Mouse (Mus musculus) common myeloid progenitor, adult 5-6 weeks (primary cell): Measurements from ENCODE around the gene Olfr1331. TPM values are rescaled to one million over a fixed set of nuclear protein-coding genes. Genes with fewer than 3 reads are reported as not detected.
"Not testable (repeated sequence)": the region's sequence is repeated elsewhere in the genome, so short reads cannot be mapped to it uniquely, and the experiment has no call there.

ENCODE experiments used
- ATAC-seq: replicated peaks from 2 replicates; pipeline ENCODE4 v1.8.0; 2016; ENCODE audit warnings: low read depth, mild to moderate bottlenecking, moderate TSS enrichment, inconsistent platforms; ENCODE audit not compliant: poor library complexity, severe bottlenecking
- total RNA-seq: library from RNA; stranded (forward); fragments of 200-1000, 187-1606 nt; gene quantifications from 2 replicates; pipeline ENCODE4 v1.2.3, GENCODE M21; 2017

Olfr1331 gene
- not detected in 2 replicates for total RNA-seq

DNA sequence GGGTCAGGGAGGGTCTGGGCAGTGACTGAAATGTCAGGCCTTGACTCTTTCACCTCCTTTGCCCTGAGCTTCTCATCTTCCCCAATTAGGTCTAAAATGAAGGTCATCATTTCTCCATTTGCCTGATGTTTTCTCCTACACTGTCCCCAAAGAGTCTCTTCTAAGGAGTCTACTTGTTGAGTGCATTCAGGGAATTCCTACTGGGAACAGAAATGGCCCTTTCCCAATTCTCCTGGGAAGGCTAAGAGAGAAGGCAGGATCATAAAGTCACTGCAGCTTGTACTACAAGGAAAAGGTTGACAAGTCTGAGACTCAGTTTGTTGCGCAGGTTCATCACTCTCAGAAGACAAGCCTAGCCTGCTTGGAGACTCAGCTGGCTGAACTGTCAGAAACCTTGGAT is at the start of gene Olfr1331:
Gene Olfr1331 (plus strand): TSS at position 301 of the 400 bp plus-strand sequence.
- ATAC-seq, result no peak

DNA sequence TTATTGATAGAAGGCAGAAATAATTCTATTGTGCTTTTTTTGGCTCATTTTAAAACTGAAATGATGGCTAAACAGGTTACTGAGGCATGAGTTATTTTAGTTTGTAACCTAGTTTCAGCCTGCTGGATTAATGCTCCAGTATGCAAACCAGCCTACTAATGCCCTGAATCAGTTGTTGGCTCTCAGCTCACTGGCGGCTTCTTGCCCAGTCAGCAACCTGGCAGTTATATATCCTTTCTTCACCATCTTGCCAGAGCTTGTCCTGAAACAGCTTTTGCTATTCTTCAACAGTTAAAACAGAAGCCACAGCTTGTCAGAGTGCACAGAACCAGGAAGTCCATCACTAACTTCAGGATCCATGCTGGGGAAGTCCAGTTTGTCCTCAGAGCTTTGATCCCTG is 45.5 kb upstream of the Olfr1331 start:
- no peak for ATAC-seq

DNA sequence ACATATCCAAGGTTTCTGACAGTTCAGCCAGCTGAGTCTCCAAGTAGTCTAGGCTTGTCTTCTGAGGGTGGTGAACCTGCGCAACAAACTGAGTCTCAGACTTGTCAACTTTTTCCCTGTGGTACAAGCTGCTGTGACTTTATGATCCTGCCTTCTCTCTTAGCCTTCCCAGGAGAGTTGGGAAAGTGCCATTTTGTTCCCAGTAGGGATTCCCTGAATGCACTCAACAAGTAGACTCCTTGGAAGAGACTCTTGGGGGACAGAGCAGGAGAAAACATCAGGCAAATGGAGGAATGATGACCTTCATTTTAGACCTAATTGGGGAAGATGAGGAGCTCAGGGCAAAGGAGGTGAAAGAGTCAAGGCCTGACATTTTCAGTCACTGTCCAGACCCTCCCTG is 28.3 kb upstream of the Olfr1331 start, which contains the start of gene Olfr1333:
Gene Olfr1333 (minus strand): TSS at position 101 of the 400 bp plus-strand sequence.
- no peak for ATAC-seq

DNA sequence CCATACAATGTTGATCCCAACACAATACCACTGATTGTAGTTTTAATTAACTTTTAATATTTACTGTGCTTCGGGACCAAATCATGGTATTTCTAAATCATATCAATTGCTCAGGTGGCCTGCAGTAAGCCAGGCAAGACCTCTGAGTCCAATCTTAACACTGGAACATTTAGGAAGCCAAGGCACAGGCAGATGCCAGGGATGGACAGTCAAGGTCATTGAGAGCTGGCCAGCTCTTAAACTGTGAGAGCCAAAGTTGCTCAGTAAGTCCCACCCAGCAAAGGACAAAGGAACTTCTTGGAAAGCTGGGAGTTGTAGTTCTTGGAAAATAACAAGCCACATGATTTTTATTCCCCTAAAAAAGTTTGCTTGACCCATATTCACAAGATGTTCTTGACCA is 2.7 kb upstream of the Olfr1331 start:
- ATAC-seq, result no peak

DNA sequence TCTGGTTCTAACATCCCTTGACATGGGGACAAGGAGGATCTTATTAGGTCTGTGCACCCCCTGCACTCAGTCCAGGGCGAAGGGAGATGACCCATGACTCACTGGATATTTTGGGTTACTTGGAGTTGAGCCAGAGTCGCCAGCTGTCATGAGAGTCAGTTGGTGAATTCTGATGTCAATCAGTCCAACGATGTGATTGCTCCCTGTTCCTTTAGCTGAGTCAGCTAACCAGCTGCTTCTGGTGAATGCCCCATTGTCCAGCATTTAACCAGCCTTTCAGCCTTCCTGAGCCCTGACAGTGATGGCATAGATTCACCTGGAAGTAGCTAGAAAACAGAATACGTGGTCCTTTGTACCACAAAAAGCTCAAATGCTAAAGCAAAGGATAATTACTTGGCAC is 1.7 kb upstream of the Olfr1331 start:
- no peak for ATAC-seq

DNA sequence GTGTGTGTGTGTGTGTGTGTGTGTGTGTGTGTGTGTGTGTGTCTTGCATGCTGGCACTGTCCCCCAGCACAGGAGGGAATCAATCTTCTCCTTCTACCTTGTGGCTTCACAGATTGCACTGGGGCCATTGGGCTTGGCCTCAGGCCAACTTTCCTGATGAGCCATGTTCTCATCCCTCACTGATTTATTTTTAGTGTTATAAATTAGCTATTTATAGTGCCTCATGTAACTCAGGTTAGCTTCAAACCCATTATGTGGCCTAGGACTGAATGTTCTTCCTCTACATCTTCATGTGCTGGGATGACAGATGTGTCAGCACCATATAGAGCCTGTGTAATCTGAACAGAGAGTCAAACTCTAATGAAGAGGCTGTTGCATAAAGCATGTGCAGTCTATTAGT is 3.1 kb downstream of the Olfr1331 start:
- ATAC-seq, result no peak

DNA sequence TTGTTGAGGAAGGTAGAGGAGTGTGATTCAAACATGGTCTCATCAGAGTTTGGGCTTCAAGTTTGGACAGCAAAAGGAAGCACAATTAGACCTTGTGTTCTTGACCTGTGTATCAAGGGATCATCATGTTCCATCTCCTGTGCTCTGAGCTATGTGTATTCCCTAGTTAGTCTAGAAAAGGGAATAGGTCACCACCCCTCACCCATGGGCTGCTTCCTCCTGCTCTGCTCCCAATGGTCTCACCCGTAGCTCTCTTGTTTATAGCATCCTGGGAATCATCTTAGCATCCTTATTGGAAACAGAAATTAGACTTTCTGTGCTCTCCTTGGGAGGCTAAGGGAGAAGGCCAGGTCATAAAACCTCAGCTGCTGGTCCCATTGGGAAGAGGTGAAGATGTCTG is 23.8 kb downstream of the Olfr1331 start, which contains the start of gene Olfr1330:
Gene Olfr1330 (plus strand): TSS at position 301 of the 400 bp plus-strand sequence.
- ATAC-seq, result no peak

DNA sequence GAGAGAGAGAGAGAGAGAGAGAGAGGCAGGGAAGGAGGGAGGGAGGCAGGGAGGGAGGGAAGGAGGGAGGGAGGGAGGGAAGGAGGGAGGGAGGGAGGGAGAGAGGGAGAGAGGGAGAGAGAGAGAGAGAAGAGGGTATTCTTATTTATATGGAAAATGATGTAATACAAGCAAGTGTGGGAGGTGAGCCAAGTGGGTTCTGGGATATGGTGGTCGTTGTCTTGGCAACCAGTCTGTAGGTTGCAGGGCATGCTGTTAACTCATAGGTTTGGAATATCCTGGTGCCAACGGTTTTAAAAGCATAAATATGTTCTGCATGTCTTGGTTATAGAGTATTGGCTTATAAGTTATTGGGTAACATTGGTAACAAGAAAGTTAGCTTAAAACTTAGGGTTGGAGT is 37.5 kb downstream of the Olfr1331 start:
- no peak for ATAC-seq

DNA sequence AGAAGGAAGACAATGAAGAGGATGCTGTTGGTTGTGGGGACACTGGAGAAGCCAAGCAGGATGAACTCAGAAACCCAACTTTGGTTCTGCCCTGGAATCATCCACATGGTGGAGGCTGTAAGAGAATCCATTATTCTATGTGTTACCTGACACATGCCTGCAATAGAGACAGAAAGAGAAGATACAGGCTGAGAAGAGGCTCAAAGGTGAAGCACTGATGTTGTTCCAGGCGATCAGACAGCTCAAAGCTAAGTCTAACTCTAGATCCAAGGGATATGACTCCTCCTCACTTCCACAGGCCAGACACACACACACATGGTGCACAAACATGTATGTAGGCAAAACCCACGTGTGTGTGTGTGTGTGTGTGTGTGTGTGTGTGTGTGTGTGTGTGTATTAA is 52.9 kb downstream of the Olfr1331 start, which contains the start of gene Olfr1329:
Gene Olfr1329 (minus strand): TSS at position 101 of the 400 bp plus-strand sequence.
- ATAC-seq, result not testable (repeated sequence)

Other genes starting within 250 kb of the Olfr1331 start
- gene Cfap57, start 243.9 kb upstream of the Olfr1331 start, total RNA-seq, result 0.46 TPM in 1 of 2 replicates, not detected in the other
- 98.3 and 123 TPM in 2 replicates for gene Ebna1bp2, start 243.8 kb upstream of the Olfr1331 start, total RNA-seq
- gene Olfr62, start 205.7 kb upstream of the Olfr1331 start, total RNA-seq, result not detected in 2 replicates
- not detected in 2 replicates for gene Olfr1342, start 171.9 kb upstream of the Olfr1331 start, total RNA-seq
- not detected in 2 replicates for gene Olfr1341, start 161.1 kb upstream of the Olfr1331 start, total RNA-seq
- not detected in 2 replicates for gene Olfr1340, start 144.5 kb upstream of the Olfr1331 start, total RNA-seq
- gene Olfr1339, start 132.5 kb upstream of the Olfr1331 start, total RNA-seq, result not detected in 2 replicates
- not detected in 2 replicates for gene Olfr1338, start 105.9 kb upstream of the Olfr1331 start, total RNA-seq
- gene Olfr1337, start 82.1 kb upstream of the Olfr1331 start, total RNA-seq, result not detected in 2 replicates
- not detected in 2 replicates for gene Olfr1335, start 54.7 kb upstream of the Olfr1331 start, total RNA-seq
- gene Olfr1333, start 28.4 kb upstream of the Olfr1331 start, total RNA-seq, result not detected in 2 replicates
- gene Olfr1330, start 23.9 kb downstream of the Olfr1331 start, total RNA-seq, result not detected in 2 replicates
- not detected in 2 replicates for gene Olfr1329, start 52.8 kb downstream of the Olfr1331 start, total RNA-seq
- gene Olfr1328, start 74.0 kb downstream of the Olfr1331 start, total RNA-seq, result not detected in 2 replicates
- not detected in 2 replicates for gene Lao1, start 96.9 kb downstream of the Olfr1331 start, total RNA-seq
- 6.1 and 7.9 TPM in 2 replicates for gene Slc2a1, start 244.1 kb downstream of the Olfr1331 start, total RNA-seq